Mouse (Mus musculus): ENCODE measurements around the gene Gm10134.

DNA sequence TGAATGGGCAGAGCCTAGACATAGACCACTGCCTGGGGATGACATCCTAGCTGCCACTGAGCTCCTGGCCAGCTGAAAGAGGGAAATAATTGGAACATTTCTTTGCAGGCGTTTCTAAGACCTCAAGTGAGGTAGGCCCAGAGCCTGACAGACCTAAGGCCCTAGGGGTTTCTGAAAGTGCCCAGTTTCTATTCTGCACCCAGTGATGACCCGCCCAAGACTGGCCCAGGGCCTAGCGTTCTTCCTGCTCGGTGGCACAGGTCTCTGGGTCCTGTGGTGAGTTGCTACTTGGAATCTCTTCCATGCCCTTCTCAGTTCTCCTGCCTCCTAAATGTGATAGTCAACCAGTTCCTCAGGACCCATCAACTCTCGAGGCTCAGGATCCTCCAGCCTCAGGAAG, 8.3 kb upstream of the Gm10134 start:
- TF ChIP-seq POLR2A (IDR thresholded peaks at IDR 0.05; ENCODE audit: borderline replicate concordance, extremely low read depth, insufficient read depth, insufficient read length, poor library complexity, severe bottlenecking) (no peak), CTCF (IDR thresholded peaks at IDR 0.05; ENCODE audit: borderline replicate concordance, extremely low read depth, insufficient read depth, insufficient read length) (no peak)

All from brain, embryonic 14.5 days (tissue).